Mouse (Mus musculus) kidney, postnatal 0 days (tissue): Measurements from ENCODE around the gene Bcas1. TPM values are rescaled to one million over a fixed set of nuclear protein-coding genes. Genes with fewer than 3 reads are reported as not detected.

Experiments used
- ATAC-seq: fragments of 200-750 bp; cut with Nextera tagmentation; replicated peaks from 2 replicates; pipeline ENCODE4 v1.8.0; 2017; ENCODE audit warnings: low read depth, moderate number of reproducible peaks, moderate TSS enrichment, moderate library complexity; ENCODE audit not compliant: low FRiP score
- DNase-seq: peaks from one replicate; pipeline ENCODE4 v3.0.0-alpha.2; 2016; ENCODE audit warnings: low spot score
- H3K27ac ChIP-seq: fragments of 300-500 bp; sonication (generic); 2 replicates; pipeline ENCODE4 v1.5.1; 2014; ENCODE audit warnings: mild to moderate bottlenecking
- H3K27me3 ChIP-seq: fragments of 300-500 bp; sonication (generic); 2 replicates; pipeline ENCODE4 v1.6.1; 2014; ENCODE audit warnings: low read length, mixed read lengths; ENCODE audit not compliant: insufficient read depth
- H3K36me3 ChIP-seq: fragments of 300-500 bp; sonication (generic); 2 replicates; pipeline ENCODE4 v1.6.1; 2014; ENCODE audit warnings: low read length, mixed read lengths; ENCODE audit not compliant: insufficient read depth
- H3K4me1 ChIP-seq: fragments of 300-500 bp; sonication (generic); replicated peaks from 2 replicates; pipeline ENCODE4 v1.6.1; 2014; ENCODE audit warnings: antibody characterized with exemption, low read length, mixed read lengths; ENCODE audit not compliant: insufficient read depth
- H3K4me2 ChIP-seq: fragments of 300-500 bp; sonication (generic); 2 replicates; pipeline ENCODE4 v1.6.1; 2014; ENCODE audit warnings: mild to moderate bottlenecking, low read length, moderate library complexity, mixed read lengths
- H3K4me3 ChIP-seq: fragments of 300-500 bp; sonication (generic); replicated peaks from 2 replicates; pipeline ENCODE4 v1.5.1; 2014; ENCODE audit warnings: low read depth, low read length
- H3K9ac ChIP-seq: fragments of 300-500 bp; sonication (generic); 2 replicates; pipeline ENCODE4 v1.6.1; 2014; ENCODE audit warnings: low read depth, low read length
- H3K9me3 ChIP-seq: fragments of 300-500 bp; sonication (generic); replicated peaks from 2 replicates; pipeline ENCODE4 v1.6.1; 2016; ENCODE audit warnings: low read length, inconsistent platforms, mixed read lengths
- CTCF ChIP-seq: IDR thresholded peaks from 2 replicates; pipeline ENCODE4 v1.5.1; 2016; ENCODE audit warnings: antibody characterized with exemption, low read depth, mild to moderate bottlenecking, moderate library complexity
- WGBS: fragments of 180-500 bp; shearing (Covaris S2); extraction: QIAGEN DNeasy Blood & Tissue Kit; methylation state at CpG from one replicate; pipeline ENCODE4 v1.1.7; 2014; 5-methylcytosine and 5-hydroxymethylcytosine counted together
- polyA plus RNA-seq: library from polyadenylated mRNA; unstranded; fragments of >200 nt; fragmentation: Nextera tagmentation; extraction: Ambion mirVana; gene quantifications from 2 replicates; pipeline ENCODE4 v1.2.1, GENCODE M21; 2015

Bcas1 gene
- polyA plus RNA-seq, 1 experiment from 2014 or later, result 0.61 TPM

DNA sequence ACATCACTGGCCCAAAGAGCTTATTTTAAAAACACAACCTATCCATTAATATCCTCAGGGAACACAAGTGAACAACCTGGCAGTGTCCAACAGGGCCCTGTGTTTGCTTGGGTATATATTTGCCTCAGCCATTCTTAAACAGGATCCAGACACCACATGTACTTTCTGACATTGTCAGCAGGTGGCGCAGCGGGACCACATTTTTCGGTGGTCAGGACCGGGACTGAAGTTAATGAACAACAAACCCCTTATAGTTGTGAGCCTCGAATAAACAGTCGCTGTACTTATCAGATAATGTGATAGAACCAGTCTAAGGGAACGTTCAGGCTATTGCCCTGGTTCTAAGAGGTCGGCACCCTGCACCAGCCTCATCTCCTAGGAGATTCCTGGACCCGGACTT is 23.3 kb upstream of the Bcas1 start:
- 5% methylated on average over 9 of the region's 9 CpGs for WGBS
- DNase-seq (peak; percentile 90), ATAC-seq (peak; percentile 62)
- Histone ChIP-seq H3K27me3 (no peaks in the 10 kb centered on the region), H3K9me3 (no peaks in the 10 kb centered on the region), H3K36me3 (no peaks in the 10 kb centered on the region), H3K27ac (no peak overlapping the region), H3K9ac (no peak overlapping the region), H3K4me3 (no peak overlapping the region), H3K4me1 (no peaks in the 10 kb centered on the region), H3K4me2 (peak overlapping the region; percentile 14; the same call in 1 of the 2 replicates)
- peak; percentile 94 for TF ChIP-seq CTCF

DNA sequence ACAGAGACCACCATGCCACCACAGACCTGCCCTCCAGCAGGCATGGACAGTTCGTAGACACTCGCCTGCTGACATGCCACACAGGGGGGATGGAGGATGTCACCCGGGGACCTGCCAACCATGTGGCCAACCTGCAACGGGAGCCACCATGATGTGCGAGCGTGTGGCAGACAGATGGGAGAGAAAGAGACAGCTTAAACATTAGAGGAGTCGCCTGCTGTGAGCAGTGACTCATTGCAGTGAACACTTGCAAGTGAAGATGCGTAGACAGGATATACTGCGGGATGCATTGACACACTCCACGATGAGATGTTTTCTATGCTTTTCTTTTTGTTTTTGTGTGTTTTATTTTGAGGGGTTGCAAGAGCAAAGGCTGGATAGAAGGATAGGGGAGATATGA is 20.0 kb upstream of the Bcas1 start:
- 71% methylated on average over 10 of the region's 10 CpGs for WGBS

DNA sequence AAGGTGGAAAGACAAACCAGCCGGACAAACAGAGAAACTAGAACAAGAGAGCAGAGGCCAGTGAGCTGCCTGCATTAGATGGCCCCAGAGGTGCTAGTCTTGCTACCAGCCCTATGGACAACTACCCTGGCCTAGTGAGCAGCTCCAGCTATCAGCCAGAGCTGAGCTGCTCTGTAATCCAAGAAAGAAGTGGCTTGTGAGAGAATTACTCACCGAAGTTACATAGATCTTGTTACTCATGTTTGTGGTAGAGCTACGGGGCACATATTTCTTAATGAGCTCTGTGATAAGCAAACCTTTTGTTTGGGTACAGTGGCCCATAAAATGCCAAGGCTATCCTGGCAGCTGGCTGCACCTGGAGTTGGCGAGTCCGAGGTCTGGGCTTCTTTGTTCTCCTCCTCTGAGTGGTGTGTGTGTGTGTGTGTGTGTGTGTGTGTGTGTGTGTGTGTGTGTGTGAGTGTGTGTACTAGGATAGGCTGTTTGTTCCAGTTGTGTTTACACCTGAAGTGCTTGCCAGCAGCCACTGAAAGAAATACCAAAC is 19.3 kb upstream of the Bcas1 start:
- no peak overlapping the region for H3K4me3 ChIP-seq
- no peak overlapping the region for H3K4me2 ChIP-seq
- no peak for TF ChIP-seq CTCF
- H3K27ac ChIP-seq, result no peak overlapping the region
- no peaks in the 10 kb centered on the region for H3K36me3 ChIP-seq
- no peaks in the 10 kb centered on the region for H3K27me3 ChIP-seq
- DNase-seq (no peak), ATAC-seq (no peak)
- WGBS, result 41% methylated on average over 5 of the region's 5 CpGs
- no peak overlapping the region for H3K9ac ChIP-seq
- H3K9me3 ChIP-seq, result no peaks in the 10 kb centered on the region
- H3K4me1 ChIP-seq, result no peaks in the 10 kb centered on the region

More for the DNA sequence above, 20.0 kb upstream of the Bcas1 start:
- Histone ChIP-seq H3K4me3 (no peak overlapping the region), H3K27me3 (no peaks in the 10 kb centered on the region), H3K36me3 (no peaks in the 10 kb centered on the region), H3K27ac (no peak overlapping the region), H3K4me1 (no peaks in the 10 kb centered on the region), H3K4me2 (no peak overlapping the region), H3K9ac (no peak overlapping the region), H3K9me3 (no peaks in the 10 kb centered on the region)
- DNase-seq (no peak), ATAC-seq (no peak)
- no peak for TF ChIP-seq CTCF

DNA sequence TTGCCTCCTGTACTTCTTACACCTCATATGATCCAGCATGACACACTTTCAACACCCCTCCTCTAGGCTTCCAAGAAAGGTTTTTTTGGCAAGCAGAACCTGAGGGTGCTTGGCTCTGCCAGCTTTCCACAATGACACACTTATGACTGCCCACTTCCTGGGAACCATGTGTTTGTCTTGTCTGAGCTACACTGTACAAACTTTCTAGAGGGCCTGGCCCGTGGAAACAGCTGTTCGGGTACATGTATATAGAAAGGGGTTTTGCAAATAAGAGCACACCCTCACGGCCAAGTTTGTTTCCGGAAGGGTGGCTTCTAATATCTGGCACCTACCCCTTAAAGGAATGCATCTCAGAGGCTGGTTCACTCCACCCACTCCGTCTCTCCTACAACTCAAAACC is 18.2 kb upstream of the Bcas1 start:
- H3K36me3 ChIP-seq, result no peaks in the 10 kb centered on the region
- TF ChIP-seq CTCF, result no peak
- H3K4me2 ChIP-seq, result no peak overlapping the region
- H3K9me3 ChIP-seq, result no peaks in the 10 kb centered on the region
- H3K9ac ChIP-seq, result no peak overlapping the region
- H3K27me3 ChIP-seq, result no peaks in the 10 kb centered on the region
- no peak overlapping the region for H3K4me3 ChIP-seq
- DNase-seq, result no peak
- H3K27ac ChIP-seq, result no peak overlapping the region
- ATAC-seq, result no peak
- WGBS, result 73% methylated on average over 5 of the region's 5 CpGs
- no peaks in the 10 kb centered on the region for H3K4me1 ChIP-seq

GRCm38 (mm10) chr2:170442535-170442934 is 14.9 kb upstream of the Bcas1 start:
- WGBS, result 86% methylated on average over 3 of the region's 3 CpGs
- TF ChIP-seq CTCF, result peak; percentile 63
- ATAC-seq (no peak), DNase-seq (peak; percentile 34)
- Histone ChIP-seq H3K36me3 (no peaks in the 10 kb centered on the region), H3K27me3 (no peaks in the 10 kb centered on the region), H3K4me3 (no peak overlapping the region), H3K4me1 (no peaks in the 10 kb centered on the region), H3K27ac (no peak overlapping the region), H3K9ac (no peak overlapping the region), H3K9me3 (no peaks in the 10 kb centered on the region), H3K4me2 (no peak overlapping the region)

GRCm38 (mm10) chr2:170438782-170439181 is 11.1 kb upstream of the Bcas1 start:
- no peak for TF ChIP-seq CTCF
- peak overlapping the region; percentile 5; the same call in 1 of the 2 replicates for H3K4me2 ChIP-seq
- ATAC-seq (peak; percentile 33; the same call in 1 of the 2 replicates), DNase-seq (peak; percentile 47)
- H3K4me1 ChIP-seq, result no peaks in the 10 kb centered on the region
- H3K36me3 ChIP-seq, result no peaks in the 10 kb centered on the region
- no peaks in the 10 kb centered on the region for H3K27me3 ChIP-seq
- 21% methylated on average over 13 of the region's 13 CpGs for WGBS
- H3K27ac ChIP-seq, result no peak overlapping the region
- H3K9ac ChIP-seq, result no peak overlapping the region
- no peak overlapping the region for H3K4me3 ChIP-seq
- H3K9me3 ChIP-seq, result no peaks in the 10 kb centered on the region

DNA sequence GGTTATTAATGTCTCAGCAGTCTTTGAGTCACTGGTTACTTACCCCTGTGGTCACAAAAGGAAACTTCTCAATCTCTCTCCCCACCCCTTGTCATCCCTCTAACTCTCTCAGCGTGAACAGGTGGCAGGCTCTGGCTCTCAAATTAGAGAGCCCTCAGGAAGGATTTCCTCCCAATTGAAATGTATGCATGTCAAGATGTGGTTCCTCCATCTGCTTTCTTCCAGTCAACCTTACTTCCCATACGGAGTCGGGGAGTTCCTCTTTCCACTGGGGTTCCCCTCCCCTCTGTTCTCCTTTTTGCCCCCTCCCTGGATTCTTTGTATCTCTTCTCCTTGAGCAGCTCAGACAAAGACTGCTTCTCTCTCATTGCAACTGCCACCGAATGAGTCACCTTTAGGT is 8.6 kb upstream of the Bcas1 start:
- H3K4me3 ChIP-seq, result no peak overlapping the region
- no peak for DNase-seq
- no peak for ATAC-seq
- H3K4me2 ChIP-seq, result no peak overlapping the region
- H3K9ac ChIP-seq, result no peak overlapping the region
- no peaks in the 10 kb centered on the region for H3K36me3 ChIP-seq
- H3K9me3 ChIP-seq, result no peaks in the 10 kb centered on the region
- TF ChIP-seq CTCF, result no peak
- H3K4me1 ChIP-seq, result no peaks in the 10 kb centered on the region
- 68% methylated on average over 4 of the region's 4 CpGs for WGBS
- no peak overlapping the region for H3K27ac ChIP-seq
- H3K27me3 ChIP-seq, result no peaks in the 10 kb centered on the region
